Mouse (Mus musculus) heart, adult 10 weeks (tissue): Measurements from ENCODE around the gene Relb. TPM values are rescaled to one million over a fixed set of nuclear protein-coding genes. Genes with fewer than 3 reads are reported as not detected.

Source experiments
- polyA plus RNA-seq: library from polyadenylated mRNA; stranded (reverse); fragments of 350-450 nt; fragmentation: Illumina TruSeq; extraction: RNeasy Lipid Tissue Mini Kit (QIAGEN cat#74804); gene quantifications from one replicate; pipeline ENCODE4 v1.2.3, GENCODE M21; 2014; ENCODE audit warnings: low read depth, low replicate concordance

Gene Relb
- polyA plus RNA-seq, result 8.3 TPM

DNA sequence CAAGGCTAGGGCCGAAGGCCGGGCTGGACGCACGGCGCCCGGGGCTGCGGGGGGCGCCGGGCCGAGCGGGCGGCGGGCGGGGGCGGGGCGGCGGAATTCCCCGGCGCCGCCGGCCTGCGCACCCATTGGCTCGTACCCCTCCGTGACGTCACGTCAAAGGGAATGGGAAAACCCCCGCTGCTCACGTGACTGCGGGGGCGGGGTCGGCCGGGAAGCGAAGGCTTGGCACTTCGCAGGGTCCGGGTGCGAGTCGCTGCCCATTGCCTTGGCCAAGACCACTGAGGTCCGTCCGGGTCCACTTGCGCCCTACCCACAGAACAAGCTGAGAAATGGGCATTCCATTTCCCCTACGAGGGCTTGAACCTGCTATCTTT is at the start of gene Relb:
Gene Relb (minus strand): TSS at position 78 of the 374 bp plus-strand sequence.

DNA sequence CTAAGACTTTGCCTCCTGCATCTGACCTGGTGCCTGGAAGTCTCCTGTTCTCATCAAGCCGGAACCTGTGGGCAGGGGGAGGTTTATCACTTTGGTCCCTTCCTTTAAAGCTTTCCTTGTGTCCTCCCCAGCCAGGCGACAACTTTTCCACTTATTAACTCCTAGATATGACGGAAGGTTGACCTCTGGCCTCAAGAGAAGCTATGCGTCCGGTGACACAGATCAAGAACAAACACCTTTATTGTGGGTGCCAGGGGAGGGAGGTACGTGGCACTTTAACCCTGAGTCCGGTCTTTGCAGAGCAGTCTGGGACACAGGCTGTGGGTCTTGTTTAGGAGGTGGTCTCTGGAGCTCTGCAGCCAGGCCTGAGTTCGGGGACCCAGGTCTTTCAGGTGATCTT is 48.6 kb upstream of the Relb start, which contains the start of gene Apoc2:
Gene Apoc2 (minus strand): TSS at position 70 of the 400 bp plus-strand sequence.

DNA sequence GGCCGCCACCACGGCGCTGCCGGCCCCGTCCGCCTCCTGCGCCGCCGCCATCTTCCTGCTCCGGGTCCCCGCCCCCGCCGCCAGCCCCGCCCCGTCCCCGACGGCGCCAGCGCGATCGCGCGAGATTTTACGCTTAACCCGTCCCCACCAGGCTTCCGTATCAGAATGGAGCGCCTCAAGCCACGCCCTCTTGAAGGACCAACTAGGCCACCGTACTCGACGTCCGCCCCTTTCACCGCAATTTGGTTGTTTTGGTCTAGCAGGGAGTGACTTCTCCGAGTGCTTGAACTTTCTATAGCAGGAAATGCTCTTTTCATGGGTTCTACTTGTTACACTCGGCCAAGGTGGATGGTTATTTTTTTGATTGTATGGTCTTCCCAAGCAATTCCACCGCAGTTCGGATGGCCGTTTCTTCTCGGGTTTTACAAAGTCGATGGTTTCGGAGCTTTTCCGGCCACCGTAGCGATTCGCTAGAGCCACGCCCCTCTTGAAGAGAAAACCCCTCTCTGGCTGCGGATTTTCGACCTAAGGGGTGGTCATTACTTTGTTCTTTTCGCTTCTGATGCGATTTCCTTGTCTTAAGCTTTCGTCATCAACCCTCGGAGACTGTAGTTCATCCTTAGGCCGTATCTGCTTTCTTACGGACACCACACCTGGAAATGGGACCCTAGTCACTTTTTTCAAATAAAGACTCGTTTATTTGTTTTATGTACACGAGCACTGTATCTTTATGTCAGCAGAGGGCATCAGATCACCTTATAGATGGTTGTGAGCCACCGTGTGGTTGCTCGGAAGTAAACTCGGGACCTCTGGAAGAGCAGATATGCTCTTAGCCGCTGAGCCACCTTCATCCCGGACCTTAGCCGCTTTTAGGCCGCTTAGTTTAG is 36.0 kb upstream of the Relb start, which contains the start of gene Clptm1:
Gene Clptm1 (minus strand): TSS at position 79 of the 887 bp plus-strand sequence.

GRCm38 (mm10) chr7:19603849-19604605 is 25.2 kb downstream of the Relb start, which contains the start of gene Clasrp:
Gene Clasrp, minus strand, starts transcription at chr7:19604486.

DNA sequence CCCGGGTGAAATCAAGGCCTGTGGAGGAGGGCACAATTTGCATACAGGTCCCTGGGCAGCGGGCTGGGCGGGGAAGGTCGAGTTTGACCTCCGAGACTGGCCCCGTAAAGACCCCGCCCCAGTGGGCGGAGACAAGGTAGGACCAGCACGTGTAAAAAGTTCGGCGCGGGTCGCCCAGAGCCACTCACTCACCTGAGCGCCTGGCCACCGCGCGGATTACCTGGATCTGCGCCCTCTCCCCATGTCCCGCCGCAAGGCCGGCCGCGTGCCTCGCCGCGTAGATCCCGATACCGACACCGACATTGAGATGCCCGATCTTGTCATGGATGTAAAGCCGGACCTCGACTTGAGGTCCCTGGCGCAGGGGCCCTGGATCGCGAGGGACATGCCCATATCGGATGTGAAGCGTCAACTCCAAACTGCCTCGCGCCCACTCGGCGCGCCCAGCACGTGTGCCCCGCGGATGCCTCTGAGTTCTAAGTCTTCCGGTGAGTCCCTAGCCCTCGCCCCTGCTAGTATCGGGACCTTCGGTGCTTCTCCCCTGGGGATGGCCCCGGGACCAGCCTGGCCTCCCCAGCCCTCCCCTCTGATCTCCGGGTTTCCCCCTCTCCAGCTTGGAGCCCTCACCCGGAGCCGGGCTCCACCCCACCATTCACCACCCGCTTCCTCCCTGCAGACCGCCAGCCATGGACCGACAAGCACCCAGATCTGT is 51.9 kb downstream of the Relb start, which contains the start of the genes Zfp296 and Gemin7:
Gene Zfp296 (plus strand): TSS at position 147 of the 712 bp plus-strand sequence.
Gene Gemin7 (minus strand): TSS at position 455 of the 712 bp plus-strand sequence.

GRCm38 (mm10) chr7:19562643-19563410 is 66.4 kb downstream of the Relb start, which contains the start of gene Ppp1r37:
Gene Ppp1r37, minus strand, starts transcription at chr7:19563076.

Other genes starting within 250 kb of the Relb start
- 16.8 TPM for gene Ercc2, start 247.4 kb downstream of the Relb start, polyA plus RNA-seq
- gene Klc3, start 225.3 kb downstream of the Relb start, polyA plus RNA-seq, result 0.55 TPM
- 2,990 TPM for gene Ckm, start 224.7 kb downstream of the Relb start, polyA plus RNA-seq
- 16.4 TPM for gene Mark4, start 170.6 kb downstream of the Relb start, polyA plus RNA-seq
- gene Exoc3l2, start 166.1 kb downstream of the Relb start, polyA plus RNA-seq, result 1.4 TPM
- 2.7 TPM for gene Bloc1s3, start 121.1 kb downstream of the Relb start, polyA plus RNA-seq
- 23.6 TPM for gene Trappc6a, start 121.0 kb downstream of the Relb start, polyA plus RNA-seq
- not detected for gene Nkpd1, start 111.6 kb downstream of the Relb start, polyA plus RNA-seq
- 69.0 TPM for gene Ppp1r37, start 66.4 kb downstream of the Relb start, polyA plus RNA-seq
- 1.1 TPM for gene Zfp296, start 52.2 kb downstream of the Relb start, polyA plus RNA-seq
- 53.3 TPM for gene Gemin7, start 51.8 kb downstream of the Relb start, polyA plus RNA-seq
- 35.4 TPM for gene Clasrp, start 25.0 kb downstream of the Relb start, polyA plus RNA-seq
- 73.7 TPM for gene Clptm1, start 35.6 kb upstream of the Relb start, polyA plus RNA-seq
- gene Apoc2, start 48.5 kb upstream of the Relb start, polyA plus RNA-seq, result 1.0 TPM
- gene Gm44805, start 52.0 kb upstream of the Relb start, polyA plus RNA-seq, result not detected
- gene Apoc4, start 52.0 kb upstream of the Relb start, polyA plus RNA-seq, result 3.5 TPM
- gene Apoc1, start 63.2 kb upstream of the Relb start, polyA plus RNA-seq, result 21.5 TPM
- gene Apoe, start 69.8 kb upstream of the Relb start, polyA plus RNA-seq, result 747 TPM
- gene Tomm40, start 86.0 kb upstream of the Relb start, polyA plus RNA-seq, result 73.7 TPM
- gene Nectin2, start 121.0 kb upstream of the Relb start, polyA plus RNA-seq, result 32.1 TPM
- gene Bcam, start 141.6 kb upstream of the Relb start, polyA plus RNA-seq, result 183 TPM
- 0.45 TPM for gene Cblc, start 167.4 kb upstream of the Relb start, polyA plus RNA-seq
- gene Bcl3, start 193.3 kb upstream of the Relb start, polyA plus RNA-seq, result 5.8 TPM
- gene Gm19345, start 222.6 kb upstream of the Relb start, polyA plus RNA-seq, result not detected
- gene Ceacam16, start 231.9 kb upstream of the Relb start, polyA plus RNA-seq, result not detected